Mouse (Mus musculus) activated CD4-positive, CD25-positive, alpha-beta regulatory T cell (primary cell): Measurements from ENCODE around the gene Plekhb2. TPM values are rescaled to one million over a fixed set of nuclear protein-coding genes. Genes with fewer than 3 reads are reported as not detected.

Source experiments
- polyA plus RNA-seq, 2 experiments: library from polyadenylated mRNA; unstranded; fragments of 100-300 nt; shearing (Covaris generic); gene quantifications; one replicate each; pipeline ENCODE4 v1.2.1; 2017

Plekhb2 gene
- 100 to 1,000 TPM in 1 of 2 experiments, 10 to 100 TPM in 1; 74.1 to 177 TPM for polyA plus RNA-seq

GRCm38 (mm10) chr1:34849745-34850342, at the start of gene Plekhb2:
TSS of gene Plekhb2 (plus strand) at chr1:34849976.

GRCm38 (mm10) chr1:34842887-34843618, 6.7 kb upstream of the Plekhb2 start, which contains the start of gene Fam168b:
TSS of gene Fam168b (minus strand) at chr1:34843065.

Other genes starting within 250 kb of the Plekhb2 start
- 10 to 100 TPM; 74.4 to 92.0 TPM for gene Fam168b, start 6.9 kb upstream of the Plekhb2 start, polyA plus RNA-seq